Mouse (Mus musculus) lung, embryonic 14.5 days (tissue): ENCODE results near the gene C1qtnf5. TPM values are rescaled to one million over a fixed set of nuclear protein-coding genes. Genes with fewer than 3 reads are reported as not detected.

Source experiments
- ATAC-seq: fragments of 200-750 bp; cut with Nextera tagmentation; 2 replicates; pipeline ENCODE4 v1.8.0; 2017; ENCODE audit warnings: mild to moderate bottlenecking, moderate TSS enrichment, moderate library complexity; ENCODE audit not compliant: insufficient read depth
- DNase-seq: peaks from one replicate; pipeline ENCODE4 v3.0.0-alpha.2; 2015
- H3K27ac ChIP-seq: fragments of 300-500 bp; sonication (generic); 2 replicates; pipeline ENCODE4 v1.5.1; 2014; ENCODE audit warnings: low read depth, mild to moderate bottlenecking, moderate library complexity
- H3K27me3 ChIP-seq: fragments of 300-500 bp; sonication (generic); 2 replicates; pipeline ENCODE4 v1.6.1; 2014; ENCODE audit warnings: low read length, control low read depth; ENCODE audit not compliant: insufficient read depth
- H3K36me3 ChIP-seq: fragments of 300-500 bp; sonication (generic); 2 replicates; pipeline ENCODE4 v1.6.1; 2014; ENCODE audit warnings: control low read depth; ENCODE audit not compliant: insufficient read depth
- H3K4me1 ChIP-seq: fragments of 300-500 bp; sonication (generic); 2 replicates; pipeline ENCODE4 v1.6.1; 2014; ENCODE audit warnings: antibody characterized with exemption, control low read depth; ENCODE audit not compliant: insufficient read depth
- H3K4me2 ChIP-seq: fragments of 300-500 bp; sonication (generic); 2 replicates; pipeline ENCODE4 v1.6.1; 2014; ENCODE audit warnings: mild to moderate bottlenecking
- H3K4me3 ChIP-seq: fragments of 300-500 bp; sonication (generic); 2 replicates; pipeline ENCODE4 v1.5.1; 2014; ENCODE audit warnings: low read depth, low read length
- H3K9ac ChIP-seq: fragments of 300-500 bp; sonication (generic); 2 replicates; pipeline ENCODE4 v1.6.1; 2014
- H3K9me3 ChIP-seq: fragments of 300-500 bp; sonication (generic); 2 replicates; pipeline ENCODE4 v1.6.1; 2016; ENCODE audit warnings: low read depth, low read length, control low read depth
- CTCF ChIP-seq: IDR thresholded peaks from 2 replicates; pipeline ENCODE4 v1.5.1; 2016; ENCODE audit warnings: antibody characterized with exemption, low read depth
- WGBS: fragments of 180-500 bp; shearing (Covaris S2); extraction: QIAGEN DNeasy Blood & Tissue Kit; methylation state at CpG from one replicate; pipeline ENCODE4 v1.1.7; 2014; 5-methylcytosine and 5-hydroxymethylcytosine counted together
- polyA plus RNA-seq: library from polyadenylated mRNA; unstranded; fragments of >200 nt; fragmentation: Nextera tagmentation; extraction: Ambion mirVana; gene quantifications from 2 replicates; pipeline ENCODE4 v1.2.1, GENCODE M21; 2014

The C1qtnf5 gene
- polyA plus RNA-seq, 1 experiment from 2014 or later, result 5.0 TPM

GRCm38 (mm10) chr9:44084659-44085229, 22.3 kb upstream of the C1qtnf5 start:
- peak overlapping the region; percentile 59 for H3K4me3 ChIP-seq
- peak overlapping the region; percentile 73 for H3K9ac ChIP-seq
- H3K4me1 ChIP-seq, result peaks cover 7% of the 10 kb centered on the region; the same call in 1 of the 2 replicates
- no peak for TF ChIP-seq CTCF
- no peak overlapping the region for H3K27ac ChIP-seq
- H3K27me3 ChIP-seq, result peaks cover 29% of the 10 kb centered on the region; the same call in 1 of the 2 replicates
- H3K9me3 ChIP-seq, result no peaks in the 10 kb centered on the region
- DNase-seq, result peak; percentile 91
- WGBS, result under 1% methylated on average over 62 of the region's 62 CpGs
- H3K4me2 ChIP-seq, result peak overlapping the region; percentile 100
- no peaks in the 10 kb centered on the region for H3K36me3 ChIP-seq
- peak; percentile 75 for ATAC-seq

- Histone ChIP-seq H3K27me3 (peaks cover 29% of the 10 kb centered on the region; the same call in 1 of the 2 replicates), H3K4me1 (peaks cover 7% of the 10 kb centered on the region; the same call in 1 of the 2 replicates), H3K36me3 (no peaks in the 10 kb centered on the region), H3K9ac (peak overlapping the region; percentile 73), H3K9me3 (no peaks in the 10 kb centered on the region), H3K4me2 (peak overlapping the region; percentile 100), H3K27ac (no peak overlapping the region), H3K4me3 (peak overlapping the region; percentile 59)
- no peak for ATAC-seq
- no peak for DNase-seq
- TF ChIP-seq CTCF, result no peak
- WGBS, result 4% methylated on average over 10 of the region's 10 CpGs
Measured at GRCm38 (mm10) chr9:44085276-44085675, 21.8 kb upstream of the C1qtnf5 start.

- Histone ChIP-seq H3K4me1 (peaks cover 7% of the 10 kb centered on the region; the same call in 1 of the 2 replicates), H3K9ac (peak overlapping the region; percentile 73; the same call in 1 of the 2 replicates), H3K4me3 (peak overlapping the region; percentile 59; the same call in 1 of the 2 replicates)
Measured at GRCm38 (mm10) chr9:44085741-44086665, 21.0 kb upstream of the C1qtnf5 start.

GRCm38 (mm10) chr9:44086960-44087359, 20.1 kb upstream of the C1qtnf5 start:
- Histone ChIP-seq H3K27me3 (peaks cover 29% of the 10 kb centered on the region; the same call in 1 of the 2 replicates), H3K27ac (no peak overlapping the region), H3K9ac (no peak overlapping the region), H3K4me3 (no peak overlapping the region), H3K9me3 (no peaks in the 10 kb centered on the region), H3K36me3 (peaks cover 9% of the 10 kb centered on the region; the same call in 1 of the 2 replicates), H3K4me1 (peaks cover 7% of the 10 kb centered on the region; the same call in 1 of the 2 replicates), H3K4me2 (no peak overlapping the region)
- DNase-seq (no peak), ATAC-seq (no peak)
- TF ChIP-seq CTCF, result no peak
- WGBS, result 49% methylated on average over 10 of the region's 10 CpGs

More at GRCm38 (mm10) chr9:44085741-44086665, 21.0 kb upstream of the C1qtnf5 start:
- no peak for DNase-seq
- Histone ChIP-seq H3K9me3 (no peaks in the 10 kb centered on the region), H3K36me3 (peaks cover 1% of the 10 kb centered on the region; the same call in 1 of the 2 replicates), H3K27ac (no peak overlapping the region), H3K4me2 (peak overlapping the region; percentile 100), H3K27me3 (peaks cover 29% of the 10 kb centered on the region; the same call in 1 of the 2 replicates)
- 60% methylated on average over 15 of the region's 15 CpGs for WGBS
- no peak for ATAC-seq
- TF ChIP-seq CTCF, result no peak

- peaks cover 23% of the 10 kb centered on the region; the same call in 1 of the 2 replicates for H3K27me3 ChIP-seq
- H3K4me3 ChIP-seq, result no peak overlapping the region
- ATAC-seq (no peak), DNase-seq (peak; percentile 56)
- H3K9me3 ChIP-seq, result no peaks in the 10 kb centered on the region
- H3K4me1 ChIP-seq, result peaks cover 7% of the 10 kb centered on the region; the same call in 1 of the 2 replicates
- H3K36me3 ChIP-seq, result peaks cover 14% of the 10 kb centered on the region; the same call in 1 of the 2 replicates
- peak overlapping the region; percentile 35; the same call in 1 of the 2 replicates for H3K4me2 ChIP-seq
- TF ChIP-seq CTCF, result no peak
- WGBS, result 8% methylated on average over 15 of the region's 15 CpGs
- no peak overlapping the region; the same call in 1 of the 2 replicates for H3K9ac ChIP-seq
- H3K27ac ChIP-seq, result peak overlapping the region; percentile 58; the same call in 1 of the 2 replicates
Measured at GRCm38 (mm10) chr9:44087761-44088455, 19.1 kb upstream of the C1qtnf5 start.

GRCm38 (mm10) chr9:44088877-44089608, 18.0 kb upstream of the C1qtnf5 start:
- H3K27me3 ChIP-seq, result peaks cover 18% of the 10 kb centered on the region; the same call in 1 of the 2 replicates
- no peak for TF ChIP-seq CTCF
- 54% methylated on average over 12 of the region's 12 CpGs for WGBS
- no peaks in the 10 kb centered on the region for H3K9me3 ChIP-seq
- H3K9ac ChIP-seq, result no peak overlapping the region
- H3K36me3 ChIP-seq, result peaks cover 16% of the 10 kb centered on the region; the same call in 1 of the 2 replicates
- ATAC-seq, result no peak
- H3K4me2 ChIP-seq, result no peak overlapping the region; the same call in 1 of the 2 replicates
- peaks cover 7% of the 10 kb centered on the region; the same call in 1 of the 2 replicates for H3K4me1 ChIP-seq
- no peak overlapping the region for H3K4me3 ChIP-seq
- DNase-seq, result no peak
- H3K27ac ChIP-seq, result no peak overlapping the region
